Mouse (Mus musculus) heart, adult 8-10 months (tissue): ENCODE results near the gene Slc13a4. TPM values are rescaled to one million over a fixed set of nuclear protein-coding genes. Genes with fewer than 3 reads are reported as not detected.

Source experiments
- DNase-seq: peaks from one replicate; pipeline ENCODE4 v3.0.0; 2022; ENCODE audit warnings: low spot score
- total RNA-seq, 4 experiments: library from RNA; stranded (reverse); gene quantifications; 2 replicates each; pipeline ENCODE4 v1.2.4; 2022

The Slc13a4 gene
- total RNA-seq, 4 experiments from 2014 or later: 0.14 to 0.37 TPM; not detected in 2

GRCm38 (mm10) chr6:35258922-35259321, 49.0 kb downstream of the Slc13a4 start:
- no peak for DNase-seq

- DNase-seq: no peak
Measured at GRCm38 (mm10) chr6:35257626-35258190, 50.2 kb downstream of the Slc13a4 start.

GRCm38 (mm10) chr6:35256691-35257090, 51.2 kb downstream of the Slc13a4 start:
- DNase-seq: peak; percentile 83

- no peak for DNase-seq
Measured at GRCm38 (mm10) chr6:35255017-35255416, 52.9 kb downstream of the Slc13a4 start.

GRCm38 (mm10) chr6:35254136-35254904, 53.6 kb downstream of the Slc13a4 start:
- no peak for DNase-seq

- DNase-seq: no peak
Measured at GRCm38 (mm10) chr6:35253474-35253873, 54.5 kb downstream of the Slc13a4 start.

- peak; percentile 80 for DNase-seq
Measured at GRCm38 (mm10) chr6:35252477-35253346, 55.2 kb downstream of the Slc13a4 start.

GRCm38 (mm10) chr6:35251807-35252476, 56.0 kb downstream of the Slc13a4 start:
- no peak for DNase-seq

- no peak for DNase-seq
Measured at GRCm38 (mm10) chr6:35245086-35245485, 62.8 kb downstream of the Slc13a4 start.

- DNase-seq: no peak
Measured at GRCm38 (mm10) chr6:35243989-35244388, 63.9 kb downstream of the Slc13a4 start.

GRCm38 (mm10) chr6:35243252-35243651, 64.7 kb downstream of the Slc13a4 start:
- no peak for DNase-seq

GRCm38 (mm10) chr6:35236108-35236785, 71.7 kb downstream of the Slc13a4 start:
- DNase-seq: no peak

- DNase-seq: no peak
Measured at GRCm38 (mm10) chr6:35229415-35229814, 78.5 kb downstream of the Slc13a4 start.

GRCm38 (mm10) chr6:35225696-35226095, 82.2 kb downstream of the Slc13a4 start:
- DNase-seq: no peak

Other genes with a start within 250 kb of the Slc13a4 start
- 10 to 100 TPM; 19.6 to 23.9 (median 21.7) TPM for gene Cnot4, start 174.4 kb downstream of the Slc13a4 start, total RNA-seq
- gene Nup205, start 130.7 kb downstream of the Slc13a4 start, total RNA-seq: 10 to 100 TPM; 14.5 to 18.2 (median 16.1) TPM
- under 1 TPM; 0.44 to 0.62 (median 0.53) TPM for gene Fam180a, start 18.0 kb upstream of the Slc13a4 start, total RNA-seq
- 10 to 100 TPM; 35.9 to 50.1 (median 40.3) TPM for gene Mtpn, start 231.8 kb upstream of the Slc13a4 start, total RNA-seq